Mouse (Mus musculus) neutrophil, adult 65 days (primary cell): ENCODE data around the gene Marveld3. TPM values are rescaled to one million over a fixed set of nuclear protein-coding genes. Genes with fewer than 3 reads are reported as not detected.

ENCODE experiments used
- total RNA-seq: library from RNA; stranded (reverse); gene quantifications from 2 replicates; pipeline ENCODE4 v1.2.4, GENCODE M21; 2023

Gene Marveld3
- not detected in 2 replicates for total RNA-seq

DNA sequence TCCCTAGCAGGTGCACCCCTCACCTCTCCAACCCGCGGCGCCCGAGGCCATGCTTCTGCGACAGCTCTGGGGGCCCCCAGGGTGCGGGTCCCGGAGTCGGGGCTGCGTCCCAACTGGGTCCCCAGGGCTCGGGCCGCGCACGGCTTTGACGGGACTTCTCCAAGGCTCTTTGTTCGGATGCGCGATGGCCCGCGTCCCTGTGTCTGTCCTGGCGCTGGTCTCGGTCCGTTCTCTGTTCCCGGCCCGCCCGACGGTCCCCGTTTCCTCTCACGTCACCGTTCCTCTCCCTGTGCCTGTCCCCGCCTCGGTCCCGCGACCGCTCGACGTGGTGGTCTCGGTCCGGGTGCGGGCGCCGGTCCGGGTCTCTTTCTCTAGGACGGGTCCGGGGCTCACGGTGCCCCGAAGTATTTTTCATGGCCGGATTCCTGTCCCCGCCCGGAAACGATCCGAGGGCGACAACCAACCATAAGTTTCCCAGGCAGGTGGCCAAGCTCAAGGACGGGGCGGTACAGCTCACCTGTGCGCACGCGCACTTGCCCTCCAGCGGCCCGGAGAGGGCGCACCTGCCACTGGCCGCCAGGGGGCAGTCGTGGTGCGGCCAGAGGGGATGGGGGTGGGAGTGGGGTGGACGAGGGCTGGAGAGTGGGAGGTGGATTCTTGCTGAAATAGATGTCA lies at the start of gene Marveld3:
Marveld3 (minus strand) TSS at position 511 of the 675 bp plus-strand sequence.

DNA sequence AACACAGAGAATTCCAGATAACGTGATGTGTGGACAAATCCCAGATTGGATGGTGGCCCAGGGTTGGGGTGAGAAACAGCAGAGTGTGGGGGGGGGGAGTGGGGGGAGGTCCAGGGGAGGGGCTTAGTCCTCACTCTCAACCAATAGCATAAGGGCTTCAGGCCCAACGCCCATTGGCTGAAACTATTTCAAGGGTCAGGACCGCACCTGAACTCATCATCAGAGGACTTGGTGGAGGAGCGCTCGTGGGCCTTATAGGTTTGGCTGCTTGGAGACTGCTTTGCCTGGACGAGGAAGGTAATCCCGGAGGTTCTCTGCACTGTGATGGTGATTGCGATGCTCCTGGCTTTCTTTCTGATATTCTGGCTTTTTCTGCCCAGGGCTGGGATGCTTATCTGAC lies 28.2 kb upstream of the Marveld3 start, which contains the start of gene Tat:
Tat (plus strand) TSS at position 214 of the 400 bp plus-strand sequence.

Other genes with a start within 250 kb of the Marveld3 start
- 34.0 and 40.5 TPM in 2 replicates for gene Atxn1l, start 224.5 kb downstream of the Marveld3 start, total RNA-seq
- 63.3 and 81.9 TPM in 2 replicates for gene Ap1g1, start 183.6 kb downstream of the Marveld3 start, total RNA-seq
- 2.2 and 5.5 TPM in 2 replicates for gene Phlpp2, start 93.7 kb downstream of the Marveld3 start, total RNA-seq
- gene Tat, start 28.2 kb upstream of the Marveld3 start, total RNA-seq = not detected in 2 replicates
- not detected in 2 replicates for gene Chst4, start 77.5 kb upstream of the Marveld3 start, total RNA-seq
- 0.11 TPM in 1 of 2 replicates, not detected in the other for gene Zfp612, start 117.5 kb upstream of the Marveld3 start, total RNA-seq
- gene Gm21964, start 139.0 kb upstream of the Marveld3 start, total RNA-seq = not detected in 2 replicates
- not detected in 2 replicates for gene Gm17720, start 140.6 kb upstream of the Marveld3 start, total RNA-seq
- gene Calb2, start 206.0 kb upstream of the Marveld3 start, total RNA-seq = not detected in 2 replicates